Mouse (Mus musculus): ENCODE measurements around the gene Mier3.
A peak's percentile ranks its signal among the peaks of the same experiment; 100 is the strongest.
"Not testable (repeated sequence)": the region's sequence is repeated elsewhere in the genome, so short reads cannot be mapped to it uniquely, and the experiment has no call there.

Mier3 gene

DNA sequence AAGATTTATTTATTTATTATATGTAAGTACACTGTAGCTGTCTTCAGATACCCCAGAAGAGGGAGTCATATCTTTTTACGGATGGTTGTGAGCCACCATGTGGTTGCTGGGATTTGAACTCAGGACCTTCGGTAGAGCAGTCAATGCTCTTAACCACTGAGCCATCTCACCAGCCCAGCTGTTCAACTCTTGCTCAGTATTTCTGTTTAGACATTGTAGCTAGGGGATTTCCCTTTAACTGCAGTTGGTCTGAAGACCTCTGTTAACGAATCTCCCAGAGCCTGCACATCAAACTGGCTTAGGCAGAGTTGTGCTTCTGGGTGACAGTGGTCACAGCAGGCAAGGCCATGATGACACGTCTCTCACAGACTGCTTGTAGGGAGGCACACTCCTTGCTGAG, 23.2 kb downstream of the Mier3 start:
- DNase-seq, result not testable (repeated sequence)

- no peak for DNase-seq
Observed at GRCm38 (mm10) chr13:111710531-111710930, 29.8 kb downstream of the Mier3 start.

GRCm38 (mm10) chr13:111719726-111720125, 38.9 kb downstream of the Mier3 start:
- no peak for DNase-seq

DNA sequence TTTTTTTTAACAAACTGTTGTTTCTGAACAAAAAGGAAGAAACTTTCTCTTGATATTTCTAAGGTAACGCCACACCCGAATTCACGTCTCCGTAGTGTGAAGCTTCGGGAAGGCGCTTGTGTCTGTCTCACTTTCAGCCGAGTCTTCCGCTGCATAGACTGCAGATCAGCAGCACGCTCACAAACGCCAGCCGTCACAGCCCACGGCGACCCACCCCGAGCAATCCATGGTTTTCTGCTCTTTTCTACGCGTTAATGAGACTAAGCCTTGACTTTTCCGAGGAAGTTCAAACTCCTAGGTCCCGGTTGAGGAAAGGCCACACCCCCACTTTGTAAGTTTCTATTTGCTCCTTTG, 44.0 kb downstream of the Mier3 start:
- DNase-seq, result no peak

DNA sequence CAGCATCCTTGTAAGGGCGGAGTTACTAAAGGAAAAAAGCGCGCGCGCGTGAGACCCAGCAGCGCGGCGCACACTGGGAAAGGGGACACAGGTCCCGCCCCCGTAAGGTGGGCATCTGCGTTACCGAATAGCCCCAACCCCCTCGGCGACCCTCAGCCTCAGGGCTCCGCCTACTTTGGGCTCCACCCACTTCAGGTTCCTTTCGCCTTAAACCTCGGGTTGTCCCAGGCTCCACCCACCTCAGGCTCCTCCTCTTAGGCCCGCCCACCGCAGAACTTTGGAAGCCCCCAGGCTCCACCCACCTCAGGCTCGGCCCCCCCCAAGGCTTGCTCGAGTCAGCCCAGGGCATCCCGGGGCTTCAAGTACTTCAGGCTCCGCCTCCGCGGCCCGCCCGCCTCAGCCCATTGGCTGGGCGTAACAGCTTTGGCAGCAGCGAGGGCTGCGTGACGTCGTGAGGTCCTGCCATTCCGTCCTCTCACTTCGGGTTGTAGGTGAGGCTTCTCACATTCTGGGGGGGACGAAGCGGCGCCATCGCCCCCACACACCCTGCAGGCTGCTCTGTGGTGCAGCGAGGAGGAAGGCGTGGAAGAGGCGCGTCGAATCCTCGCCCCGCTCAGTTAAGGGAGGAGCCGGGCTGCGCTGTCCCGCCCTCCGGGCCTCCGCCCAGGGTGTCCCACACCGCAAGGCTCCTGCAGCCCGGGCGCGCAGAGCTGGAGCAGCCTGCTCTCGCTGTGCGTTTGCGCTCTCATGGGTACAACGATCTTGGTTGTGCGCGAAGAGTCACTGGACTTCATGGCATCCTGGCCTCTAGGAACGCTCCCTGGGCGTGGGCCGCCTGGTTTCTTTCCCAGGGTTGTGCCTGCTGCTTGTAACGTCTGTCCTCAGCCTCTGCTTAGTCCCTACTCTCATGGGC, 44.6 kb downstream of the Mier3 start:
- peak; percentile 89 for DNase-seq

DNA sequence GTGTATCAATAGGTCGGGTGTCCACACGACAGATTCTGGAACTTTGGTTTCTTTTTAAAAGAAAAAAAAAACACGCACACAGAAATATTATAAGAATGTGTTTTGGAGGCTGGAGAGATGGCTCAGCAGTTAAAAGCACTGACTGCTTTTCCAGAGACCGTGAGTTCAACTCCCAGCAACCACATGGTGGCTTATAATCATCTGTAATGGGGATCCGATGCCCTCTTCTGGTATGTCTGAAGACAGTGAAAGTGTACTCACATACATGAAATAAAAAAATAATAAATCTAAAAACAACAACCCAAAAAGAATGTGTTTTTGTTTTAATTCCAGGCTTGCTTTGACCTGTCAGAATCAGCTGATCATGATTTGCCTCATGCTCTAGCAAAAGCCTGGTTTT, 46.1 kb downstream of the Mier3 start:
- DNase-seq, result no peak

- no peak for DNase-seq
Observed at GRCm38 (mm10) chr13:111741204-111741990, 60.6 kb downstream of the Mier3 start.

- peak; percentile 67 for DNase-seq
Observed at GRCm38 (mm10) chr13:111741991-111742615, 61.3 kb downstream of the Mier3 start.

DNA sequence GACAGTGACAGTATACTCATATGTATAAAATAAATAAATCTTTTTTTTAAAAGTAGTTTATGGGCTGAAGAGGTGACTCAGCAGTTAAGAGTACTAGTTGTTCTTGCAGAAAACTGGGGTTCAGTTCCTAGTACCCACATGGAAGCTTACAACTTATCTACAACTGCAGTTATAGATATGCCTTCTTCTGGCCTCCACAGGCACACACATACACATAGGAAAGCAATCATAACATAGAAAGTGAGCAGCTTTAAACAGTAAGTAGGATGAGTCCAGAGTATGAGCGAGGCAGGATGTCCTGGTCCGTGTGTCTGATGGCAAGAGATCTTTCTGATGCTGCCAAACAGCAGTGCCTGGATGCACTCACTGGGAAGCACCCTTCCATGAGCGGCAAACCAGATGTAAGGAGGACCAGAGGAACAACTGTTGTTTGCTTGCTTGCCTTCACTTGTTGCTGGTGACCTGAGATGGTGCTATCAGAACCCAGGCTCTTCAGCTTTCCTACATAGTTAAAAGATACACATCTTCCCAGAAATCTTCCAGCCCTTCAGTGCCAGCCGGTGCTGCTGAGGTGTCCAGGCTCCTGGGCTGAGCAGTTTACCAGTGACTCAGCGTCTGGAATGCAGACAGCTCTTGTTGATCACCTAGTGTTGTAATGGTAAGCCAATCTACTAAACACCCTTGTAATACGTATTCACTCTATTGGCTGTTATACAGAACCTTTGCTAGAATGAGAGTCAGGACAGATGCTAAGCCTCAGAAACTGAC, 63.6 kb downstream of the Mier3 start:
- DNase-seq, result no peak

DNA sequence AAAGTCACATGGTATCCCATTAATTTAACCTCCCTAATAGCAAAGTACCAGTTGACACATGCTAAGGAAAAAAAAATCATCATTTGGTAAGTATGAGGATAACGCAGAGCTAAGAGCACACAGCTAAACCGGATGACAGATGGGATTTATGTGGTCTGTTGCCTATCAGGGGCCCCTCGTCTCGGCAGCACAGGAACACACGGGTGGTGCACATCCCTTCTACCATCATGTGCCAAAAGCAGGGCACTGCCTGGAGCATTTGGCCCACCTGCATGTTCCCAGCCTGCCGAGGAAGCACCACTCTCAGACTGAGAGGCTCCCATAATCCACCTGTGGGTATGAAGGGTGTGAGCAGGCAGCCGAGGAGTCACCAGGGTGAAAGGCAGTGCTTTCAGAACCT, 64.4 kb downstream of the Mier3 start:
- DNase-seq, result no peak

GRCm38 (mm10) chr13:111746831-111747230, 66.1 kb downstream of the Mier3 start:
- DNase-seq, result no peak

DNA sequence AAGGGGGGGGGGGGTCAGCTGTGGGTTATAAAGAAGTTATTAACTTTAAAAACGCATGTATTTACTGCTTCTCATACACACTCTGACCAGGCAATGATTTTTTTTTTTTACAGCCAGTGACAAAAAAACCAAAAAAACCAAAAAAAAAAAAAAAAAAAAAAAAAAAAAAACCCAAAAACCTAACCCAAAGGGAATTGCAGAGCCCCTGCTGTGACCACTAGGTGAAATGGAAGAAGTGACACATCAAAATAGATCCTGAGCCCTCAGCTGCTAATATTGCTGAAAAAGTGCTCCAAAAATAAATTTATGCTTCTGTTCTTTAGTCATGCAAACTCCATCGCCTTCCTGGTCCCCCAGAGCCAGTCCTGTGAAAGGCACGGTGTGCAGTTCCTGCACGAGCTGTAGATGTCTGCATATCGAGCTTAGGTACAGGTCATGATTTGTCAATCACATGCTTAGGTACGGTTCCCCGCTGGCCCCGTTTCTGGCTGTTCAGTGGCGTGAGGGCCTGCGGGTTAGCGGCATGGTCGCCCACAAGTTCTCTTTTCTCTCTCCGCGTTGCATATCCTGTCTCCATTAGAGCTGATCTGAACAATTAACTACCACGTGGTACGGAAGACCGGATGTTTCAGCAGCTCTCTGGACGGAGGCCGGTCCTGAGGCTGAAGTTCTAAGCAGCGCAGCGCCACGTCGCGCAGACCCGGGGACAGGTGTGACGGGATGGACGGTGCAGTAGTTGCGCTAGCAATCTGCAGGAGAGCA, 67.7 kb downstream of the Mier3 start:
- no peak for DNase-seq

GRCm38 (mm10) chr13:111753321-111753720, 72.5 kb downstream of the Mier3 start:
- no peak for DNase-seq

DNA sequence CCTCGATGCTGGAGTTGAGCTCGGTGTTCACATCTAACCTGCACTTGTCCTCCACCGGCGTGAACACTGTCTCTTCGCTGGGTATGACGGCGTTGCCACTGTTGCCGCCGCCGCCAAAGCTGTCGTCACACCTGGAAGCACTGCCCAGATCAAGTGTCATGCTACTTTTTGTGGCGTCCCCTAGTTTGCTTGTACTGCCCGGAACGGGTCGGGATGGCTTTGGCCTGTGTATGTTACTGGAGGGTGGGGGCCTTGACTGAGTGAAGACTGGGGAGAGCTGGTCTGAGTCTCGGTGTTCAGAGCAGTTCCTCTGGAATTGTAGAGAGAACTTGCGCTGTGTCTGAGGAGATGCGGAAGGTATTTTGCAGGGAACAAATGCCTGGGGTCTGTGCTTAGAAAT, 74.6 kb downstream of the Mier3 start:
- DNase-seq, result no peak

- DNase-seq, result no peak
Observed at GRCm38 (mm10) chr13:111755937-111756336, 75.2 kb downstream of the Mier3 start.

DNA sequence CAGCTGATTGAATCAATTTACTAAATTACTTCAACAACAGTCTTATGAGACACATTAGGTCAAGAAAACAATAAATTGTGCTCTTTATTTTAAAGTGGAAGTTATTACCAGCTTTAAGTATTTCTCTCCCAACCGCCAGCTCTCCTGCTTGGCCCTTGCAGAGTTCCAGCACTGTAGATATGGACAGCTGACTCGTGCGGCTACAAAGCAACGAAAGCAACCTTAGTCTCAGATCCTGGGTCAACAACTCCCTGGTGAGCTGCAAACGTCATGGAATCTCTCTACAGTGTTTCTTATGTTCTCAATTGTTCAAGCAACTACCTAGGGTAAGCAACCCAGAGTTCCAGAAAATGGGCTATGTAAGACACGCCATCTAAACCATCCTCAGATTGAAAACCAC, 76.2 kb downstream of the Mier3 start:
- DNase-seq, result no peak

DNA sequence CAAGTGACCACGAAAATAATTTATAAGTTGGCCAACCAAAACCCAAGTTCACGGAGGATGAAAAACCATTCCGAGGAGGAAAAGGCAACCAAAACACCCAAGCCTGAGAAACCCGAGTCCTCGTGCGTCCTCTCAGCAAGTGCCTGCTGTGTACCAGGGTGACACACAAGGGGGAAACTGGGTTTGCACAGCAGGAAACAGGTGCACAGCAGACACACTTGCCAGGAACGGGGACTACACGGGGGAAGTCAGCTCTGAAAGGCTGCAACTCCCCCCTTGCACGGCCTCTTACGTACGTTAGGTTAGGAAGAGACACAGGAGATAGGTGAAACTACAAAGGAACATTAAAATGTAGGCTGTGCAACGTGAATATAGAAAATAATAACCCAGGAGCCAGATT, 81.7 kb downstream of the Mier3 start:
- no peak for DNase-seq
